Mouse (Mus musculus) limb, embryonic 13.5 days (tissue): Measurements from ENCODE around the gene Zfp143. TPM values are rescaled to one million over a fixed set of nuclear protein-coding genes. Genes with fewer than 3 reads are reported as not detected.
"Not testable (repeated sequence)": the region's sequence is repeated elsewhere in the genome, so short reads cannot be mapped to it uniquely, and the experiment has no call there.

Source experiments
- ATAC-seq: fragments of 200-750 bp; cut with Nextera tagmentation; 2 replicates; pipeline ENCODE4 v1.8.0; 2017; ENCODE audit warnings: low read depth, moderate number of reproducible peaks, moderate TSS enrichment; ENCODE audit not compliant: low FRiP score
- H3K27ac ChIP-seq: fragments of 300-500 bp; sonication (generic); 2 replicates; pipeline ENCODE4 v1.5.1; 2015; ENCODE audit warnings: inconsistent platforms, mild to moderate bottlenecking, moderate library complexity
- H3K27me3 ChIP-seq: fragments of 300-500 bp; sonication (generic); 2 replicates; pipeline ENCODE4 v1.6.1; 2015; ENCODE audit warnings: mild to moderate bottlenecking, inconsistent platforms
- H3K36me3 ChIP-seq: fragments of 300-500 bp; sonication (generic); 2 replicates; pipeline ENCODE4 v1.6.1; 2015; ENCODE audit warnings: inconsistent platforms, mild to moderate bottlenecking, moderate library complexity
- H3K4me1 ChIP-seq: fragments of 300-500 bp; sonication (generic); 2 replicates; pipeline ENCODE4 v1.6.1; 2015; ENCODE audit warnings: inconsistent platforms
- H3K4me2 ChIP-seq: fragments of 300-500 bp; sonication (generic); replicated peaks from 2 replicates; pipeline ENCODE4 v1.6.1; 2015; ENCODE audit warnings: inconsistent platforms, mild to moderate bottlenecking, moderate library complexity
- H3K4me3 ChIP-seq: fragments of 300-500 bp; sonication (generic); 2 replicates; pipeline ENCODE4 v1.5.1; 2015; ENCODE audit warnings: moderate library complexity, mild to moderate bottlenecking, inconsistent platforms
- H3K9ac ChIP-seq: fragments of 300-500 bp; sonication (generic); 2 replicates; pipeline ENCODE4 v1.6.1; 2015; ENCODE audit warnings: mild to moderate bottlenecking, inconsistent platforms
- H3K9me3 ChIP-seq: fragments of 300-500 bp; sonication (generic); 2 replicates; pipeline ENCODE4 v1.6.1; 2016; ENCODE audit warnings: inconsistent platforms
- WGBS: fragments of 180-500 bp; shearing (Covaris S2); methylation state at CpG from one replicate; pipeline ENCODE4 v1.1.7; 2015; 5-methylcytosine and 5-hydroxymethylcytosine counted together
- polyA plus RNA-seq: library from polyadenylated mRNA; unstranded; fragments of >200 nt; fragmentation: Nextera tagmentation; extraction: Ambion mirVana; gene quantifications from 2 replicates; pipeline ENCODE4 v1.2.1, GENCODE M21; 2015

Zfp143 gene
- polyA plus RNA-seq, 1 experiment from 2014 or later = 20.5 TPM

DNA sequence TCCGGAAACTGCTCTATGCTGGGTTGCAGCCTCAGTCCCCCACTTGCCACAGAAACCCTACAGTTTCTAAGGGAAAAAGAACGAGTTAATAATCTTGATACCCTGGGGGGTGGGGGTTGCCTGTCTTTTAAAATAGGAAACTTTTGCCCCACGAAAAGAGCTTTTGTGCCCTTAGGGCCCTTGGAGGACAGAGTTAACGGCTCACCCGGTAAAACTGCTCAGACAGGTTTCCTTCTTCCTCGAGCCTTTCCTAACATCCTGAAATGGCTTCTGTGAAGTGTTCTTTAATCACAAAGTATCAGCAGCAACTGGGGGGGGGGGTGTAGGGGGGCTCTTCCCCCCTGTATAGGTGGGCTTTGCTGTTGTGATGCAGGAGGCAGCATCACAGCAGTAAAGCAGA is 39.8 kb downstream of the Zfp143 start:
- WGBS = 29% methylated on average over 6 of the region's 6 CpGs
- Histone ChIP-seq H3K4me2 (no peak overlapping the region), H3K4me1 (peaks cover 2% of the 10 kb centered on the region; the same call in 1 of the 2 replicates), H3K4me3 (no peak overlapping the region), H3K9me3 (peaks cover 3% of the 10 kb centered on the region; the same call in 1 of the 2 replicates), H3K27ac (no peak overlapping the region), H3K9ac (no peak overlapping the region), H3K27me3 (no peaks in the 10 kb centered on the region), H3K36me3 (peaks cover 10% of the 10 kb centered on the region)
- ATAC-seq = no peak

DNA sequence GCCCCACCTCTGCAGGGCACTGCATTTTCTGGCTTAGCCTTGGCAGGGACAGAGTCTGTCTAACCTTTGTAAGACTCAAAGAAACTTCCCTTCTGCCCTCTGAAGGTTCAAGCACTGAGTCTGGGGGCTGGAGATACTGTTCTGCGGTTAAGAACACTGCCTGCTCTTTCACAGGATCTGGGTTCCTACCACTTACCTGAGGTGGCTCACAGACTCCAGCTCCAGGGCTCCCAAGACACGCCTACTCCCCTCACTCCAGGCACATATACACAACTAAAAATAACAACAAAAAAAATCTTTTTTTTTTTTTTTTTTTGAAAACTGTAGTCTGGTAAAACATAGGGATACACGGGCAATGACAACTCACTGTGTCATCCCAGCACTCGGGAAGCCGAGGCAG is 40.2 kb downstream of the Zfp143 start:
- Histone ChIP-seq H3K4me3 (no peak overlapping the region), H3K36me3 (peaks cover 6% of the 10 kb centered on the region), H3K9ac (no peak overlapping the region), H3K4me1 (peaks cover 2% of the 10 kb centered on the region; the same call in 1 of the 2 replicates), H3K27ac (no peak overlapping the region), H3K27me3 (no peaks in the 10 kb centered on the region), H3K4me2 (no peak overlapping the region), H3K9me3 (peaks cover 3% of the 10 kb centered on the region; the same call in 1 of the 2 replicates)
- WGBS = 72% methylated on average over 5 of the region's 5 CpGs
- no peak for ATAC-seq

GRCm38 (mm10) chr7:110105041-110105440 is 44.0 kb downstream of the Zfp143 start:
- no peaks in the 10 kb centered on the region for H3K27me3 ChIP-seq
- no peak overlapping the region for H3K9ac ChIP-seq
- H3K4me3 ChIP-seq = no peak overlapping the region
- no peak overlapping the region for H3K4me2 ChIP-seq
- no peaks in the 10 kb centered on the region for H3K9me3 ChIP-seq
- 85% methylated on average over 5 of the region's 5 CpGs for WGBS
- H3K27ac ChIP-seq = no peak overlapping the region
- no peaks in the 10 kb centered on the region for H3K36me3 ChIP-seq
- peaks cover 15% of the 10 kb centered on the region for H3K4me1 ChIP-seq
- no peak for ATAC-seq

- ATAC-seq = no peak
- H3K9me3 ChIP-seq = no peaks in the 10 kb centered on the region
- peaks cover 15% of the 10 kb centered on the region for H3K4me1 ChIP-seq
- no peak overlapping the region for H3K27ac ChIP-seq
- 70% methylated on average over 3 of the region's 3 CpGs for WGBS
- no peaks in the 10 kb centered on the region for H3K36me3 ChIP-seq
- no peak overlapping the region for H3K4me3 ChIP-seq
- H3K27me3 ChIP-seq = no peaks in the 10 kb centered on the region
- no peak overlapping the region for H3K9ac ChIP-seq
- H3K4me2 ChIP-seq = no peak overlapping the region
Measured at GRCm38 (mm10) chr7:110106633-110107032, 45.6 kb downstream of the Zfp143 start.

- 93% methylated on average over 3 of the region's 3 CpGs for WGBS
- H3K4me2 ChIP-seq, H3K27me3 ChIP-seq, H3K27ac ChIP-seq, H3K36me3 ChIP-seq, H3K9me3 ChIP-seq, H3K9ac ChIP-seq, ATAC-seq, H3K4me3 ChIP-seq: not testable (repeated sequence)
- H3K4me1 ChIP-seq = peaks cover 15% of the 10 kb centered on the region
Measured at GRCm38 (mm10) chr7:110108524-110108923, 47.5 kb downstream of the Zfp143 start.

DNA sequence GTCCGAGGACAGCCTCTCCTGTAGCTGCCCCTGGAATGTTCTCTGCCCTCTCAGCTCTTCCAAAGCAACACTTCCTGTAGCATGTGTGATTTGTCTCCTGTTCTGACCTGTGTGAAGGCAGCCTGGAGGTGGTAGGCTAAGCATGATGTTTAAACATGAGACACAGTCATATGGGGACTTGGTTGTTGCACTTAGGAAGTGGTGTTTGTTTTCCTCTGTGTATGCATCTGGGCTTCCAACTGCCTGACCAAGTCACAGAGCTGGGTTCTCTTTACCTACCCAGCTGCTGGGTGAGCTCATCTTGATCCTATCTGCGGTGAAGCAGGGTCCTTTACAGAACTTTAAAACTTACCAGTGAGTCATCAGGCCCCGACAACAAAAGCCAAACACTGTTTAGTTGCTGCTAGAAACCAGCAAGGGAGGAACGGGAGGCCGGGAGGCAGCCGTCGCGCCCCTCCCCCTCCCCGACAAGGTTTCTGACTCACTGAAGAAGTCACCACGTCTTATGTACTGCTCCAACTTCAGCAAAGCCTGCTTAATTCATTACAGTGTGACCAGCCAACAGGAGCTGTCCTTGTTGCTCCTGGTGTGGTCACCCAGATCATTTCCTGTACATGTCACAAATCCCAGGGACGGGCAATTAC is 48.1 kb downstream of the Zfp143 start:
- Histone ChIP-seq H3K27me3 (no peaks in the 10 kb centered on the region), H3K4me1 (peaks cover 15% of the 10 kb centered on the region), H3K27ac (no peak overlapping the region), H3K36me3 (no peaks in the 10 kb centered on the region), H3K9ac (peak overlapping the region; percentile 51), H3K9me3 (no peaks in the 10 kb centered on the region), H3K4me2 (peak overlapping the region; percentile 45), H3K4me3 (peak overlapping the region; percentile 17; the same call in 1 of the 2 replicates)
- peak; percentile 54 for ATAC-seq
- 9% methylated on average over 11 of the region's 11 CpGs for WGBS

DNA sequence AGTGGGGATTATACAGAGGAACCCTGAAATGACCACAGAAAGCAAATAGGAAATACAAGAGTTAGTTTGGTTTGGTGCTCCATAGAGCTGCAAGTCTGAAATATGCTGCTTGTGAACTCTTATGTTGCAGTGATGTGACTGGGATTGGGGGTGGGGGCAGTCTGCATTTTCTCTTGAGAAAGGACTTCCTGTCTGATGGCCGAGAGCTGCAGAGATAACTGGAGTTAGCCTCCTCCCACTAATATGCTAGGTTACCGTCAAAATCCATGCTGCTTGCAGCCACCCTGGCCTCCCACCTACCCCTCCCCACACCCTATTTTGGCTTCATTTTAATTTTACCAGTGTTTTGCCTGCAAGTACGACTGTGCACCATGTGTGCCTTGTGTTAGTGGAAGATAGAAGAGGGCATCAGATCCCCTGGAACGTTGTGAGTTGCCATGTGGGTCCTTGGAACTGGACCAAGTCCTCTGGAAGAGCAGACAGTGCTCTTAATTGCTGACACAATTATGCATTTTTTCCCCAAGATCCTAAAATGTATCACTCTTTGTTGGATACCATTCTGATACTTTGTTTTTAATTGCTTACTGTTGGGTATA is 49.1 kb downstream of the Zfp143 start:
- Histone ChIP-seq H3K9ac (0 out of 2 replicates have a peak overlapping the region, but pooled peaks have one; percentile 25), H3K4me1 (peaks cover 15% of the 10 kb centered on the region), H3K27me3 (no peaks in the 10 kb centered on the region), H3K4me2 (no peak overlapping the region), H3K27ac (no peak overlapping the region), H3K36me3 (no peaks in the 10 kb centered on the region), H3K9me3 (no peaks in the 10 kb centered on the region), H3K4me3 (no peak overlapping the region)
- ATAC-seq = no peak
- WGBS = 45% methylated on average over 4 of the region's 4 CpGs

DNA sequence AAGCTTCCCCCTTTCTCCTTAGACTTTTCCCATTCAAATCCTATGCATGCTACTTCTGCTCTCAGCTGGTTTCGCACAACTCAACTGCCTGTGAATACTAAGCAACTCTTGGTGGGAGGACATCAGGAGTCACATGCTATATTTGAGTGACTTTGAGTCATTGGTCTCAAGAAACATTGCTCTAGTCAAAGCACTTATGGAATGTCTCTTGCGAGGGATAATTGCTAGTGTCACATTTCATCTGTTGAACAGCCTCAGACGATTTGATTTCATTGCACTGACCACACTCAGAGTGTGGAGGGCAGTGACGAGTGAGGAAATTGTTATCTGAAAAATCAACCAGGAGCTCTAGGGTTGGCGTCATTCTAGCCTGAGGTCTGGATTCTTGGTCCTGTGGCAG is 53.7 kb downstream of the Zfp143 start:
- Histone ChIP-seq H3K27ac (no peak overlapping the region), H3K9me3 (no peaks in the 10 kb centered on the region), H3K27me3 (no peaks in the 10 kb centered on the region), H3K36me3 (no peaks in the 10 kb centered on the region), H3K4me3 (no peak overlapping the region), H3K9ac (no peak overlapping the region), H3K4me1 (peaks cover 6% of the 10 kb centered on the region; the same call in 1 of the 2 replicates), H3K4me2 (no peak overlapping the region)
- WGBS = 40% methylated on average over 5 of the region's 5 CpGs
- ATAC-seq = peak; percentile 66; the same call in 1 of the 2 replicates

GRCm38 (mm10) chr7:110116731-110117291 is 55.8 kb downstream of the Zfp143 start:
- Histone ChIP-seq H3K4me1 (peaks cover 5% of the 10 kb centered on the region; the same call in 1 of the 2 replicates), H3K27ac (no peak overlapping the region), H3K9me3 (no peaks in the 10 kb centered on the region), H3K4me3 (no peak overlapping the region), H3K36me3 (no peaks in the 10 kb centered on the region), H3K9ac (no peak overlapping the region), H3K4me2 (no peak overlapping the region), H3K27me3 (no peaks in the 10 kb centered on the region)
- 52% methylated on average over 1 of the region's 1 CpGs for WGBS
- no peak for ATAC-seq

DNA sequence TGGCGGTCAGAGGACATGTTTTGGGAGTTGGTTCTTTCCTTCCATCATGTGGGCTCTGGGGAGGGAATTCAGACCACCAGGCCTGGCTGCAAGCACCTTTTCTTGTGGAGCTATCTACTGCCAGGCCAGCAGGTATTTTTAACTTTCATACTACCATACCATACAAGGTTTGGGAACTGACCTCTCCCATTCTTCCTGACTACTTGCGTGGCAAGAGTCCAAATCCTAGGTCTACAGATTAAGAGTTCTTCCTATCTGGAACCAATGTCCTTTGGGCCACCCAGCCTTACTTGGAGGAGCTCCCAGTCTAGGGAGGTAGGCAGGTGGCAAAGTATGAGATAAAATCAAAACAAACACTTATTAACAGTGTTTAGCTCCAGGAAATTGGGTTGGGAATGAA is 57.4 kb downstream of the Zfp143 start:
- no peaks in the 10 kb centered on the region for H3K36me3 ChIP-seq
- no peak overlapping the region for H3K4me2 ChIP-seq
- no peaks in the 10 kb centered on the region for H3K9me3 ChIP-seq
- H3K27me3 ChIP-seq = no peaks in the 10 kb centered on the region
- no peak overlapping the region for H3K9ac ChIP-seq
- ATAC-seq = no peak
- WGBS = 78% methylated on average over 2 of the region's 2 CpGs
- peaks cover 5% of the 10 kb centered on the region; the same call in 1 of the 2 replicates for H3K4me1 ChIP-seq
- H3K4me3 ChIP-seq = no peak overlapping the region
- no peak overlapping the region for H3K27ac ChIP-seq

- Histone ChIP-seq H3K9ac (no peak overlapping the region), H3K4me2 (peak overlapping the region; percentile 77), H3K27ac (no peak overlapping the region), H3K36me3 (no peaks in the 10 kb centered on the region; the same call in 1 of the 2 replicates), H3K27me3 (no peaks in the 10 kb centered on the region), H3K4me1 (peaks cover 22% of the 10 kb centered on the region), H3K9me3 (no peaks in the 10 kb centered on the region), H3K4me3 (no peak overlapping the region)
- ATAC-seq = no peak
- WGBS = 84% methylated on average over 2 of the region's 2 CpGs
Measured at GRCm38 (mm10) chr7:110120157-110120784, 59.3 kb downstream of the Zfp143 start.

- Histone ChIP-seq H3K9me3 (no peaks in the 10 kb centered on the region), H3K4me3 (peak overlapping the region; percentile 97), H3K4me2 (peak overlapping the region; percentile 77), H3K27ac (peak overlapping the region; percentile 95), H3K36me3 (peaks cover under 1% of the 10 kb centered on the region), H3K4me1 (peaks cover 22% of the 10 kb centered on the region), H3K27me3 (no peaks in the 10 kb centered on the region), H3K9ac (peak overlapping the region; percentile 80)
- ATAC-seq = no peak
- WGBS = 3% methylated on average over 9 of the region's 9 CpGs
Measured at GRCm38 (mm10) chr7:110121162-110121515, 60.1 kb downstream of the Zfp143 start.
